8 mouse cellular contexts compared by ENCODE assay signal in genomic region chr2:9879092-9879491, GRCm38 (mm10). TPM values are rescaled to one million over a fixed set of nuclear protein-coding genes. Genes with fewer than 3 reads are reported as not detected.
DNase-seq lines count a peak whose midpoint lies in the region; ATAC-seq lines count a peak whose summit lies in the region.

No protein-coding gene starts in this region.

- peak; percentile 36 for DNase-seq in kidney, postnatal 10 days
- DNase-seq in kidney, adult 11 months: no peak
- no peak for DNase-seq in hindbrain, embryonic 14.5 days (ENCODE audit: low spot score)
- DNase-seq in layer of hippocampus, postnatal 36 days: no peak
- DNase-seq in layer of hippocampus, postnatal 14 days (ENCODE audit: low spot score in 2 of 2): no peak
- no peak for DNase-seq in gastrocnemius, adult 18-20 months (ENCODE audit: low spot score)

- H3K27me3 ChIP-seq in hindbrain, embryonic 14.5 days (ENCODE audit: control insufficient read depth, insufficient read depth, low read length): peaks cover 82% of the 10 kb centered on the region

- peak overlapping the region; percentile 53 for H3K4me2 ChIP-seq in hindbrain, embryonic 14.5 days (replicated peaks)

- 0% methylated on average over 22 of the region's 22 CpGs for WGBS in hindbrain, embryonic 14.5 days

- ATAC-seq in hindbrain, embryonic 14.5 days (ENCODE audit: low FRiP score): no peak
- ATAC-seq in megakaryocyte-erythroid progenitor cell, adult 5-6 weeks (replicated peaks; ENCODE audit: low FRiP score, low TSS enrichment, poor library complexity, severe bottlenecking): peak; percentile 36

- no peak overlapping the region; the same call in 1 of the 2 replicates for H3K9ac ChIP-seq in hindbrain, embryonic 14.5 days

- no peaks in the 10 kb centered on the region for H3K36me3 ChIP-seq in hindbrain, embryonic 14.5 days (replicated peaks; ENCODE audit: control insufficient read depth, insufficient read depth)

- no peak overlapping the region for H3K27ac ChIP-seq in brown adipose tissue, adult 24 weeks (replicated peaks; ENCODE audit: low read depth, low read length)
- H3K27ac ChIP-seq in hindbrain, embryonic 14.5 days: peak overlapping the region; percentile 30; the same call in 1 of the 2 replicates

- H3K4me1 ChIP-seq in brown adipose tissue, adult 24 weeks (ENCODE audit: control insufficient read depth, insufficient read depth, insufficient read length, low read length): peaks cover 4% of the 10 kb centered on the region; the same call in 1 of the 2 replicates
- H3K4me1 ChIP-seq in hindbrain, embryonic 14.5 days (replicated peaks; ENCODE audit: control insufficient read depth, insufficient read depth, low read length): peaks cover 9% of the 10 kb centered on the region

- peak overlapping the region; percentile 74 for H3K4me3 ChIP-seq in brown adipose tissue, adult 24 weeks (ENCODE audit: insufficient read depth, low read depth, low read length)
- peak overlapping the region; percentile 30 for H3K4me3 ChIP-seq in hindbrain, embryonic 14.5 days (replicated peaks; ENCODE audit: low read length)

- H3K9me3 ChIP-seq in hindbrain, embryonic 14.5 days (ENCODE audit: control insufficient read depth, low read length): no peaks in the 10 kb centered on the region

RNA-seq across cellular contexts. Expression of gene 4930412O13Rik, which starts 2.0 kb away (rescaled TPM):
- not detected in 2 replicates for polyA plus RNA-seq in brown adipose tissue, adult 24 weeks (2012; ENCODE audit: insufficient read depth, insufficient read length, missing spikeins)
- polyA plus RNA-seq in hindbrain, embryonic 14.5 days (2014; fragmentation: Nextera tagmentation; extraction: Ambion mirVana): 0.36 and 0.52 TPM in 2 replicates
- total RNA-seq in megakaryocyte-erythroid progenitor cell, adult 5-6 weeks (2014; fragmentation: Nextera tagmentation): not detected in 2 replicates
- total RNA-seq in megakaryocyte-erythroid progenitor cell, adult 5-6 weeks (2017): not detected in 2 replicates
- total RNA-seq in layer of hippocampus, postnatal 36 days (2021): not detected
- not detected for total RNA-seq in layer of hippocampus, postnatal 14 days (2021)
- not detected for total RNA-seq in gastrocnemius, adult 18-20 months (2021)

RNA-seq across cellular contexts. Expression of gene 9230102O04Rik, which starts 10.2 kb away (rescaled TPM):
- not detected in 2 replicates for polyA plus RNA-seq in brown adipose tissue, adult 24 weeks (2012; ENCODE audit: insufficient read depth, insufficient read length, missing spikeins)
- 1.1 and 1.2 TPM in 2 replicates for polyA plus RNA-seq in hindbrain, embryonic 14.5 days (2014; fragmentation: Nextera tagmentation; extraction: Ambion mirVana)
- not detected in 2 replicates for total RNA-seq in megakaryocyte-erythroid progenitor cell, adult 5-6 weeks (2014; fragmentation: Nextera tagmentation)
- total RNA-seq in megakaryocyte-erythroid progenitor cell, adult 5-6 weeks (2017): not detected in 2 replicates
- total RNA-seq in layer of hippocampus, postnatal 36 days (2021): not detected
- not detected for total RNA-seq in layer of hippocampus, postnatal 14 days (2021)
- not detected for total RNA-seq in gastrocnemius, adult 18-20 months (2021)

RNA-seq across cellular contexts. Expression of gene Gata3, which starts 10.7 kb away (rescaled TPM):
- polyA plus RNA-seq in brown adipose tissue, adult 24 weeks (2012; ENCODE audit: insufficient read depth, insufficient read length, missing spikeins): not detected in 2 replicates
- 28.2 and 29.0 TPM in 2 replicates for polyA plus RNA-seq in hindbrain, embryonic 14.5 days (2014; fragmentation: Nextera tagmentation; extraction: Ambion mirVana)
- 0.57 and 5.3 TPM in 2 replicates for total RNA-seq in megakaryocyte-erythroid progenitor cell, adult 5-6 weeks (2014; fragmentation: Nextera tagmentation)
- total RNA-seq in megakaryocyte-erythroid progenitor cell, adult 5-6 weeks (2017): 0.23 and 1.8 TPM in 2 replicates
- under 1 TPM in 1 of 2 experiments, not detected in 1; 0.15 TPM for total RNA-seq in layer of hippocampus, postnatal 36 days (2021)
- total RNA-seq in layer of hippocampus, postnatal 14 days (2021): under 1 TPM; 0.44 to 0.79 TPM
- total RNA-seq in gastrocnemius, adult 18-20 months (2021): under 1 TPM; 0.18 to 0.43 TPM
